Mouse (Mus musculus): ENCODE results near the gene Iqcb1.
"Not testable (repeated sequence)": the region's sequence is repeated elsewhere in the genome, so short reads cannot be mapped to it uniquely, and the experiment has no call there.

The Iqcb1 gene

GRCm38 (mm10) chr16:36828054-36828786 is at the start of gene Iqcb1:
Gene Iqcb1 (plus strand): TSS chr16:36828385.
- peak; percentile 76 to 89 for DNase-seq (ENCODE audit: low spot score in 2 of 2)

GRCm38 (mm10) chr16:36784146-36784545 is 44.0 kb upstream of the Iqcb1 start:
- no peak for DNase-seq (ENCODE audit: low spot score in 2 of 2)

GRCm38 (mm10) chr16:36784594-36785313 is 43.4 kb upstream of the Iqcb1 start, which contains the start of gene Slc15a2:
Gene Slc15a2 (minus strand): TSS chr16:36784962.
- no peak for DNase-seq (ENCODE audit: low spot score in 2 of 2)

DNA sequence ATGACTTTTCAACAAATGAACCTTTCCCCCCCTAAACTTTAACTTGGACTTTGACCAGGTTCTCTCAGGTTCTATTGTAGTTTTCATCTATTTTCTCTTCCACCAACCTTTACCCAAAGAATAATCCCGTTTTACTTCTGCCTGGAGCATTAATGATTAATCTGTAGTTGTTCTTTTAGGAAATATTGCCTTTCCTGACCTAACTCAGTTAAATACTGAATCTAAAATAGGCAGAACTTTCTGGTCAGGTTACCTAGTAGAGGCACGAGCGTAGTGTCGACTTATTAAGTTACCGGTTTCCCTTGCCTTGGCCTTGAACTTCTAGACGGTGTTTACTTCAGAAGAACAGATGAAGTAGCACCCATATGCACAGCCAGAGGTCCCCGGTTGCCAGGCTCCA is 41.7 kb upstream of the Iqcb1 start:
- DNase-seq (ENCODE audit: low spot score in 2 of 2): no peak

DNA sequence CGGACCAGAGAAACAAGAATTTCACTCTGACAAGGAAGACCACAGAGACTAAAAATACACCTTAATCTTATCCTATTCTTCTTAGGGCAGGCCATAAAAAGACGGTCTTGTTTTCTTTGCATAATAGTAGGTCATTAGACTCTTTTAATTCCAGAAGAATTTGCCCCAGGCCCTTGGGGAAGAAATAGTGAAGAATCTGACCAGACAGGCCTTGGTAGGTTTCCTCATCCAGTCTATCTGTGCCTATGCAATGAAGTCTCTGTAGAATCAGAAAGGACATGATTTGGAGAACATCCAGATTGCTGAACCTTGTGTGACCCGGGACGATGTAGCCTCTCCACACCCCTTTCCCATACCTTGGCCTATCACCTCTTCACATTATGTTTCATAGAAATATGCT is 38.0 kb upstream of the Iqcb1 start:
- no peak for DNase-seq (ENCODE audit: low spot score in 2 of 2)

GRCm38 (mm10) chr16:36794976-36795375 is 33.2 kb upstream of the Iqcb1 start:
- no peak for DNase-seq (ENCODE audit: low spot score in 2 of 2)

- no peak for DNase-seq (ENCODE audit: low spot score in 2 of 2)
Observed at GRCm38 (mm10) chr16:36798334-36798733, 29.9 kb upstream of the Iqcb1 start.

- peak in 1 of 2 experiments; percentile 34 for DNase-seq (ENCODE audit: low spot score in 2 of 2)
Observed at GRCm38 (mm10) chr16:36802361-36802760, 25.8 kb upstream of the Iqcb1 start.

GRCm38 (mm10) chr16:36808616-36809015 is 19.6 kb upstream of the Iqcb1 start:
- no peak for DNase-seq (ENCODE audit: low spot score in 2 of 2)

GRCm38 (mm10) chr16:36813680-36814079 is 14.5 kb upstream of the Iqcb1 start:
- DNase-seq (ENCODE audit: low spot score in 2 of 2): no peak

DNA sequence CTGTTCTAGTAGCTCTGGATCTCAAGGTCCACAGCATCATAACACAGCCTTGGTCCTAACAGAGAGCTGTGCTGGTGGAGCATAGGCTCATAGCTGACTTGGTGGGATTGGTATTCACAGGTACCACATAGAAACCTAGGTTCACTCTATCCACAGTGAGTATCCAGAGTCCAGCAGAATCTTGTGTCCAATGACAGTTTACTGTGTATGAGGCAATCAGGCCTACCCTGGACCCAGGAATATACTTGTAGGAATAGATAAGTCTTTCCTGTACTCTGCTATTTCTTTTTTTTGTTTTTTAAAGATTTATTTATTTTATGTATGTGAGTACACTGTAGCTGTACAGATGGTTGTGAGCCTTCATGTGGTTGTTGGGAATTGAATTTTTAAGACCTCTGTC is 11.3 kb upstream of the Iqcb1 start:
- no peak for DNase-seq (ENCODE audit: low spot score in 2 of 2)

GRCm38 (mm10) chr16:36817321-36817926 is 10.8 kb upstream of the Iqcb1 start:
- peak in 1 of 2 experiments; percentile 66 for DNase-seq (ENCODE audit: low spot score in 2 of 2)

DNA sequence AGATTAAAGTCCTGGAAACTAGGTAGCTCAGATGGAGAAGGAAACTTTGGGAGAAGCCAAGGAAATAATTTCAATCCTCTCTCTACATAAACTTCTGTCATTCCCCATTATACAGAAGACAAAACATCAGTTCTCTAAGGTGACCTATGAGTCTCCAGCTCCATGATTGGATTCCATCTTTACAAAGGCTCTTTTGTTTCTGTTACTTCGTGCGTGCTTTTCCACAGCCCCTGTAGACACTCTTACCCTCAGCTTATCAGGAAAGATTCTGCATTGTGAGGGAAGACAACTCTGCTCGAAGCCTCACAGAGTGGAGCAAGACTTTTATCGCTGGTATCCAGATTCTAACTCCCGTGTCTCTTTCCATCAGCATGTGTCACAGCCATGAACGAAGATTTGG is 8.2 kb upstream of the Iqcb1 start:
- no peak for DNase-seq (ENCODE audit: low spot score in 2 of 2)

DNA sequence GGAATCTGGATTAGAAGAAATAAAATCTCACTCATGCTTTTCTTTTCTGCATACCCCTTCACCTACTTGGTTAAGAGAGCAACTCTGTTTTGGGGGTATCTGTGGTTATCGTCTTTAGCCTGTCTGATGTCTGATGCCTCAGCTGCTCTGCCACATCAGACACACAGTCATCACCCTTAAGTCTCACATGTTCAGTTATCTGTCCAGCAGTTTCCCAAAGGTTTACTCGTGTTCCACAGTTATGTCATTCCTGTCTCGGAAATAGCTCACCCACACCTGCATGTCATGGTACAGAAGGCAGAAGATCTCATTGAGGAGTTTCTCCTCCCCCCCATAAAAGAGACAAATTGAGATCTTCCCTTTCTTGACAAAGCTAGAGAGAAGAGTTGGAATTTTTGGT is 7.4 kb upstream of the Iqcb1 start:
- no peak for DNase-seq (ENCODE audit: low spot score in 2 of 2)

GRCm38 (mm10) chr16:36821474-36821873 is 6.7 kb upstream of the Iqcb1 start:
- peak in 1 of 2 experiments; percentile 22 for DNase-seq (ENCODE audit: low spot score in 2 of 2)

GRCm38 (mm10) chr16:36827611-36828053 is 553 bp upstream of the Iqcb1 start:
- DNase-seq (ENCODE audit: low spot score in 2 of 2): no peak

DNA sequence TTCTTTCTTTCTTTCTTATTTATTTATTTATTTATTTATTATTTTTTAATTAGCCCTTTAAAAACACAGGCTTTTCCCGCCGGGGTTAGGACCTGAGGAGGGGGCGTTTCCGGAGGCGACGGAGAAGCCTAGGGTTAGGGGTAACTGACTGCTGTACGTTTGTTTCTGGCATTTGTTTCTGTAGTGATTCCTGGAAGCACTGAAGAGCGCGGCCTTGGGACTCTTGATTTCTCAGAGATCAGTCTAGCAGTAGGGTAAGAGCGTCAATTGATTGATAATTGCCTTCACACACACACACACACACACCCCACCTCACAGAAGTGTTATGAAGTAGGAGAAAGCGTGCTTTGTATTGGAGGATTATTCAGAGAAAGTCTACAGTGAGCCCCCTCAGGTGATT is 635 bp downstream of the Iqcb1 start:
- DNase-seq (ENCODE audit: low spot score in 2 of 2): no peak

DNA sequence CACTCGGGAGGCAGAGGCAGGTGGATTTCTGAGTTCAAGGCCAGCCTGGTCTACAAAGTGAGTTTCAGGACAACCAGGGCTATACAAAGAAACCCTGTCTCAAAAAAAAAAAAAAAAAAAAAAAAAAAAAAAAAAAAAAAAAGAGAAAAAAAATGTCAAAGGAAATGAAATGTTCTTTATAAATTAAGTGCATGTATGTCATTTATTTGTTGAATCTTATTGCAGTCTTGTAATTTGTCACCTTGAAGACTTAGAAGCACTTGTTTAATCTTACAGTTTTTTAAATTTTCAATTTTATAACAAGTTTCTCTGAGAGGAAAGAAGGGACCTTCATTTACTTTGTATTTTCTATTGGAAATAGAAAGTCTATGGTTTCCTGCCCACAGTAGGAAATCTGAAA is 18.7 kb downstream of the Iqcb1 start:
- not testable (repeated sequence) for DNase-seq (ENCODE audit: low spot score in 2 of 2)

DNA sequence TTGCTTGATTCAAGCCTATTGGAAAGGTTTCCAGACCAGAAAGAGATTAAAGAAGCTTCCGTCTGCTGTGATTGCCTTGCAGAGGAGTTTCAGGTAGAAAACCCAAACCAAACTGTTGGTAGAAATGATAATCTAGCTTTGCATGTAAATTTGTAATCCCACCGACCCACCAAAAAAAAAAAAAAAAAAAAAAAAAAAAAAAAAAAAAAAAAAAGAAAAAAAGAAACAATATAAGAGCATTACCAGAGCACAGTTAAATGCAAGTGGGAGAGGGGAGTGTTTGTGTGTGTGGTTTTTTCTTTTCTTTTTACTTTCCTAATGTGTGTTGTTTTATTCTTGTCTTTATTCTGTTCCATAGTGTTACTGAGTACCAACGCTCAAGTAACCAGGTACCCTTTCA is 23.0 kb downstream of the Iqcb1 start:
- no peak for DNase-seq (ENCODE audit: low spot score in 2 of 2)

DNA sequence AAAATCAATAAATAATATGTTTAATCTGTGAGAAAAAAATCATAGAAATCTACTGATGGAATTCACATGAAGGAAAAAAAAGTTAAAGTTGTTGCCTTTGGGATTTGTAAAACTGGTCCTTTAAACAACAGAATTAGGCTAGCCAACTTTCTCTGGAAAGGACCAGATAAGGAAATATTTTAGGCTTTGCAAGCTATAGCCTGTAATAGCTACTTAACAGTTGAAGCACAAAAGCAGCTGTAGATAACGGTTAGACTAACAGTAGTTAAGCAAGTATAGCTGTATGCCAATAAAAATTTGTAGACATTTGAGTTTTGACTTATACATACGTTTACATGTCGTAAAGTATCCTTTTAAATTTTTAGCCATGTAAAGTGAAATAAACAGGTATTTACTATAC is 35.4 kb downstream of the Iqcb1 start:
- no peak for DNase-seq (ENCODE audit: low spot score in 2 of 2)

- no peak for DNase-seq (ENCODE audit: low spot score in 2 of 2)
Observed at GRCm38 (mm10) chr16:36869442-36869841, 41.3 kb downstream of the Iqcb1 start.

DNA sequence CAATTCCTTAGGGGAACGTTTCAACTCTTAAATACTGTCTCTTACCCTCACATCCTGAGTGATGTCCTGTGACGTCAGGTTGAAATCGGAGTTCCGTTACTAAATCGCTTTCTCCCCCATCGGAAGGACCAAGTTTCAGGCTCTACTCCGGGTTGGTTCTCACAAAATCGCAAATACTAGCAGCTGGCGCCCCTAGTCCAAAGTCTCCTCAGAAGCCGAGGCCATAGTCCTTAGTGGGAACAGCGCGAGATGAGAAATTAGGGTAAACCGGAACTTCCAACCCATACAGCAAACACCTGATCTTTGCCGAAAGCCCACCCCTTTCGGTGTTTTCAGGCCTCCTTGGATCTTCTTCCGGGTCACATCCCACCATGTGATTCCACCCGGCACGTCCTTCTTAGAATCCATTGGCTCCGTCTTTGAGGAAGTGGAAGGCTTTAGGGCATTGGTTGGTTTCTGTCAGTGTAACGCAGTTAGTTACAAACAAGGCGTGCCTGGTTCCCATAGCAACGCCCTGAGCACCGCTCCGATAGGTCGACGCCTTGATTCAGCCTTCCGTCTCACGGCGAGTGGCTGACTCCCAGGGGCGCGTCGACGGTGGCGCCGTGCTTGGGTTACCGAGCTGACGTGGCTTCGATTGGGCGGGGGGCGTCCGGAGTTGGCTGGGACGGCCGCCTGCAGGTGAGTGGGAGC is 46.5 kb downstream of the Iqcb1 start, which contains the start of the genes Eaf2 and Golgb1:
Eaf2 (minus strand) TSS at position 421 of the 693 bp plus-strand sequence.
Golgb1 (plus strand) TSS at position 558 of the 693 bp plus-strand sequence.
- DNase-seq (ENCODE audit: low spot score in 2 of 2): peak; percentile 86 to 96
